Mouse (Mus musculus): ENCODE data around the gene Zfp281. TPM values are rescaled to one million over a fixed set of nuclear protein-coding genes. Genes with fewer than 3 reads are reported as not detected.
A peak's percentile ranks its signal among the peaks of the same experiment; 100 is the strongest.

Gene Zfp281
- 20.5 and 20.6 TPM in 2 replicates for polyA plus RNA-seq (2015; fragmentation: Nextera tagmentation; extraction: Ambion mirVana)

GRCm38 (mm10) chr1:136624146-136625018 lies at the start of gene Zfp281:
TSS of gene Zfp281 (plus strand) at chr1:136624901.
- peaks cover 40% of the 10 kb centered on the region for H3K4me1 ChIP-seq (replicated peaks)
- ATAC-seq (ENCODE audit: low FRiP score, low read depth): peak; percentile 99
- H3K4me3 ChIP-seq: peak within 1 kb of the TSS; percentile 62
- peaks cover 16% of the 10 kb centered on the region for H3K36me3 ChIP-seq
- H3K9me3 ChIP-seq: no peaks in the 10 kb centered on the region
- no peaks in the 10 kb centered on the region for H3K27me3 ChIP-seq
- H3K4me2 ChIP-seq: peak within 1 kb of the TSS; percentile 81
- H3K27ac ChIP-seq (replicated peaks): peak within 1 kb of the TSS; percentile 98
- WGBS: 2% methylated on average over 45 of the region's 45 CpGs
- peak within 1 kb of the TSS; percentile 97 for H3K9ac ChIP-seq

DNA sequence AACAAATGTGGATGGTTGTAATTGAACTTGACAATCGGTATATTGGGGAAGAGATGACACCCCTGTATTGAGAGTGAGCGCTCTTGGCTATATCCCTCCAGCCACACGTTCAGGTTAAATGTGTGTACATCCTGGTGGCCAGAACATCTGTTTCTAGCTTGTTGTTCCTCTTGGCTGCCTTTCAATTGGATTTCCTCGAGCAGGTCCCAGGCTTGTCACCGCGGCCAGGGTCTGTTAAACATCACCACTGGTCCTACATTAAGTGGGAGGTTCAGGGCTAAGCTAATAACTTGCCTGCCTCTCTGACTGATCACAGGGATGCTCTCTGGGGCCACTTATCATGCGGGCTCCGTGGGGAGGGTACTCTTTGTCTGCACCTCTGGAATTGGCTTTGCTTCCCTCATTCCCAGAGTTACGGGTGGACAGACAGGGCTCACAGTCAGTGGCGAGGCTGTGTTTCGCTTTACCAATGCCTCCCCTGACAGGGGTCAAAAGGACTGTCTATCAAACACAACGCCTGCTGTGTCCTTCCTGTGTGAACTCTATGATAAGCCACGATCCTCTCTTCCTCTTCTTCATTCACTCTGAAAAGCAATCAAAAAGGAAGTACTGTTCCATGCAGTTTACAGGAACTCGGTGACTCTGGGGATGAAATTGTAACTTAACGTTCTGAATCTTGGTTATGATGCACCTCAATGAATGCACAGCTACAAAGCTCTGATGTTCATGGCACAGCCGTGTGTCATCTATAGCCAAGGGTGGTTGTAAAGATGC lies 46.6 kb upstream of the Zfp281 start:
- Histone ChIP-seq H3K4me1 (replicated peaks) (0 out of 2 replicates have a peak, but pooled peaks cover 4% of the 10 kb centered on the region), H3K27ac (replicated peaks) (no peak overlapping the region), H3K9ac (no peak overlapping the region), H3K36me3 (no peaks in the 10 kb centered on the region), H3K4me2 (no peak overlapping the region), H3K9me3 (no peaks in the 10 kb centered on the region), H3K27me3 (no peaks in the 10 kb centered on the region), H3K4me3 (no peak overlapping the region)
- WGBS: 26% methylated on average over 16 of the region's 16 CpGs
- ATAC-seq (ENCODE audit: low FRiP score, low read depth): 0 out of 2 replicates have a peak, but pooled peaks have one; percentile 42

GRCm38 (mm10) chr1:136579360-136579759 lies 45.3 kb upstream of the Zfp281 start:
- Histone ChIP-seq H3K9ac (no peak overlapping the region), H3K9me3 (no peaks in the 10 kb centered on the region), H3K36me3 (no peaks in the 10 kb centered on the region), H3K27me3 (no peaks in the 10 kb centered on the region), H3K27ac (replicated peaks) (no peak overlapping the region), H3K4me3 (no peak overlapping the region), H3K4me1 (replicated peaks) (0 out of 2 replicates have a peak, but pooled peaks cover 4% of the 10 kb centered on the region), H3K4me2 (no peak overlapping the region)
- no peak for ATAC-seq (ENCODE audit: low FRiP score, low read depth)
- 89% methylated on average over 14 of the region's 14 CpGs for WGBS

DNA sequence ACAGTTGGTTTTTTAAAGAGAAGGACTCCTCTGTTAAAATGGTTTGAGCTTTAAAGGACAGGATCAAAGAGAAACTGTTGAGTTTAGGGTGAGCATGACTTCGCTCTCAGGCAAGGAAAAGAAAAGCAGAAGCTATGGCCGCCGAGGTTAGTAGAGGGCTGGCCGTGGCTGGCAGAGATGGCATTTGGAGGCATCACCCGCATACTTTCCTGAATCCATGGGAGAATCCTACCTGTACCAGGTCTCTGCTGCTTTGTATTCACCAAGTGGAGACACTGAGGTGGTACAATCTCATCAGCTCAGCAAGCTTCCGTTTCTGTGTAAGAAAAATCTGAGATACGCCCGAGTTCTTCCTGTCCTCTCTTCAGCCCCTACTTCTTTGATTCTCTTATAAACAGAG lies 44.4 kb upstream of the Zfp281 start:
- H3K9me3 ChIP-seq: no peaks in the 10 kb centered on the region
- no peaks in the 10 kb centered on the region for H3K36me3 ChIP-seq
- H3K4me3 ChIP-seq: no peak overlapping the region
- H3K27ac ChIP-seq (replicated peaks): no peak overlapping the region
- 93% methylated on average over 8 of the region's 8 CpGs for WGBS
- no peaks in the 10 kb centered on the region for H3K27me3 ChIP-seq
- no peak for ATAC-seq (ENCODE audit: low FRiP score, low read depth)
- H3K4me1 ChIP-seq (replicated peaks): 0 out of 2 replicates have a peak, but pooled peaks cover 4% of the 10 kb centered on the region
- no peak overlapping the region for H3K4me2 ChIP-seq
- no peak overlapping the region for H3K9ac ChIP-seq

GRCm38 (mm10) chr1:136581841-136582240 lies 42.9 kb upstream of the Zfp281 start:
- no peaks in the 10 kb centered on the region for H3K27me3 ChIP-seq
- ATAC-seq (ENCODE audit: low FRiP score, low read depth): no peak
- no peaks in the 10 kb centered on the region for H3K36me3 ChIP-seq
- no peaks in the 10 kb centered on the region for H3K9me3 ChIP-seq
- 0 out of 2 replicates have a peak, but pooled peaks cover 4% of the 10 kb centered on the region for H3K4me1 ChIP-seq (replicated peaks)
- H3K4me2 ChIP-seq: no peak overlapping the region
- 90% methylated on average over 8 of the region's 8 CpGs for WGBS
- H3K4me3 ChIP-seq: no peak overlapping the region
- H3K9ac ChIP-seq: no peak overlapping the region
- no peak overlapping the region for H3K27ac ChIP-seq (replicated peaks)

DNA sequence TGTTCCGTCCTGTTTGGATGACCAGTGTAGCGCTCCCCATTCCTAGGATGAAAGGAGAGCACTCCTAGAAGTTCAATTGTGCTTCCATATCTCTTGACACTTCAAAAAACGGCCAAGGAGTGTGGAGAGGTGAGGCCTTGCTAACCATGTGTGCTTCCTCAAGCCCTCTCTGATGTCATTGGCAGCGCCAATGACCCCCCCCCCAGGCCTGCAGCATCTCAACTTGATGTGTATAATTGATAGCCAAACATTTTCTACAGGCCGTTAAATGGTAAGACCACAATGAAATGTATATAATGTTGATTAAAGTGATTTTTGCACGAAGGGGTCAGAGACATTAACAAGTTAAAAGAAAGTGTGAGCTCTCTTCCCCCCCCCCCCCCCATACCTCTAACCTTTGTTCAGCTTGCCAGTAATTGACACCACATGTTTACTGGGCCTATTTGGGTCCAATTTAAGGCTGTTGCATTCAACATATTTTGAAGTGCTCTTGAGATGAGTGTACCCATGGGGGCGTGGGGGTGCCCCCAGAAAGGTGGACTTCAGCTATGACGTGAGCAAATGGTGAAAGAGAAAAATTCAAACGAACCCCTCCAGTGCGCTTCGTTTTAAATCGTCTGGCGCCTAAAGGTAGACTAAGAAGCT lies 36.8 kb upstream of the Zfp281 start:
- H3K36me3 ChIP-seq: no peaks in the 10 kb centered on the region
- no peaks in the 10 kb centered on the region for H3K27me3 ChIP-seq
- no peak for ATAC-seq (ENCODE audit: low FRiP score, low read depth)
- WGBS: 85% methylated on average over 13 of the region's 13 CpGs
- no peak overlapping the region for H3K9ac ChIP-seq
- no peak overlapping the region for H3K4me3 ChIP-seq
- no peaks in the 10 kb centered on the region for H3K9me3 ChIP-seq
- no peak overlapping the region for H3K27ac ChIP-seq (replicated peaks)
- H3K4me1 ChIP-seq (replicated peaks): peaks cover 10% of the 10 kb centered on the region; the same call in 1 of the 2 replicates
- no peak overlapping the region for H3K4me2 ChIP-seq

DNA sequence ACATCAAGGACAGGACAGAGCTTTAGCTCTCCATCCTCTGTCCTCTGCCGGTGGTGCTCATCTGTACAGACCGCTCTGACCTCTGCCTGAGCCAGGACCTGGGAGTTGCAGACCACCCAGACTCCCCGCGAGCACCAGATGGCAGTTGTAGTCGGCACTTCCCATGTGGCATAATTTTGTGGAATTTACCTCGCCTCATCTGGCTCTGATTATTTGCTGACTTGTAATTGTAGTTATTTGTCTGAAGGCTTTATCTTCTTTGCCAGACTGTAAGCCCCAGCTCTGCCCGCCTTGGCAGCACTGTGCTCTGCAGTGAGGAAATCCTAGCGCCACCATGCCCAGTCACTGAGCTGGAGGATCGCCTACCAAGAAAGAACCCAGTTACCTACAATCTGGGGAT lies 35.8 kb upstream of the Zfp281 start:
- Histone ChIP-seq H3K9ac (no peak overlapping the region), H3K27me3 (no peaks in the 10 kb centered on the region), H3K27ac (replicated peaks) (no peak overlapping the region), H3K4me2 (peak overlapping the region; percentile 48), H3K9me3 (no peaks in the 10 kb centered on the region), H3K4me1 (replicated peaks) (peaks cover 10% of the 10 kb centered on the region; the same call in 1 of the 2 replicates), H3K36me3 (no peaks in the 10 kb centered on the region), H3K4me3 (peak overlapping the region; percentile 15; the same call in 1 of the 2 replicates)
- ATAC-seq (ENCODE audit: low FRiP score, low read depth): no peak
- 17% methylated on average over 9 of the region's 9 CpGs for WGBS

DNA sequence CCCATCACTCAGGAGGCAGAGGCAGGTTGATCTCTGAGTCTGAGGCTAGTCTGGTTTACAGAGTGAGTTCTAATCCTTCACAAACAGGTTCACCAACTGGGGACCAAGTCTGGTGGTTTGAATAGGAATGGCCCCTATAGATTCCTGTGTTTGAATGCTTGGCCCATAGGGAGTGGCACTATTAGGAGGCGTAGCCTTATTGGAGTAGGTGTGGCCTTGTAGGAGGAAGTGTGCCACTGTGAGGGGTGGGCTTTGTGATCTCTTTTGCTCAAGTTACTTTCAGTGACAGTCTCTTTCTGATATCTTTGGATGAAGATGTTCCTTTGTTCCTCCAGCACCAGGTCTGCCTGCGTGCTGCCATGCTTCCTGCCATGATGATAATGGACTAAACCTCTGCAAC lies 32.0 kb upstream of the Zfp281 start:
- ATAC-seq (ENCODE audit: low FRiP score, low read depth): no peak
- Histone ChIP-seq H3K27me3 (no peaks in the 10 kb centered on the region), H3K36me3 (no peaks in the 10 kb centered on the region), H3K9me3 (no peaks in the 10 kb centered on the region), H3K27ac (replicated peaks) (no peak overlapping the region), H3K4me1 (replicated peaks) (peaks cover 10% of the 10 kb centered on the region; the same call in 1 of the 2 replicates), H3K9ac (no peak overlapping the region), H3K4me2 (no peak overlapping the region), H3K4me3 (no peak overlapping the region)
- WGBS: 100% methylated on average over 2 of the region's 2 CpGs

DNA sequence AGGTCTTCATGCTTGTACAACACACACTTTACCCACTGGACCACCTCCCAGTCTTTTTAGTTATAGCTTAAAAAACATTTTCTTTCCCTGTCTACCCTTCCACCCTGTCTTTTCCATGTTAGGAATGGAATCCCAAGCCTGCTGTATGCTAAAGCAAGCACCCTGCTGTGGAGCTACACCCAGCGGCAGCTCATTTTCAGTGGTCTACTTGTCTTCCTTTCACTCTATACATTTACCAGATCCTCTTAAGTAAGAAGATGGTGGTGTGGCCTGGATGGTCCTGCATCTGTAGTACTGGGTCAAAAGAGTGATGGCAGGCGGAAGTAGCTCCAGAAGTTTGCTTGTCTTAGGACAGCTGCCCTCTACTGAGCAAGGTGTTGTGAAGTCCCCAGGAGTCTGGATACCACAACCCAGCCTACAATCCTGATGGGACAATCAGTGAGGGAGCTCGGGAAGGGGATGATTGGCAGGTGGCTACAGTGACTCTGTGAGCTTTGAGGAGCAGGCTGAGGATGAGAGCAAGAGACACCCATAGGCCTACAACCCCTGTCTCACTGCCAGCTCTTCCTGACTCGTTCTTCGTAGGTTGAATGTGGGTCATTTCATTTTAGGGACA lies 30.4 kb upstream of the Zfp281 start:
- no peak overlapping the region for H3K27ac ChIP-seq (replicated peaks)
- no peak overlapping the region for H3K4me2 ChIP-seq
- no peaks in the 10 kb centered on the region for H3K27me3 ChIP-seq
- H3K4me3 ChIP-seq: no peak overlapping the region
- no peaks in the 10 kb centered on the region for H3K36me3 ChIP-seq
- no peak overlapping the region for H3K9ac ChIP-seq
- peaks cover 2% of the 10 kb centered on the region; the same call in 1 of the 2 replicates for H3K4me1 ChIP-seq (replicated peaks)
- no peaks in the 10 kb centered on the region for H3K9me3 ChIP-seq
- 88% methylated on average over 5 of the region's 5 CpGs for WGBS
- no peak for ATAC-seq (ENCODE audit: low FRiP score, low read depth)

DNA sequence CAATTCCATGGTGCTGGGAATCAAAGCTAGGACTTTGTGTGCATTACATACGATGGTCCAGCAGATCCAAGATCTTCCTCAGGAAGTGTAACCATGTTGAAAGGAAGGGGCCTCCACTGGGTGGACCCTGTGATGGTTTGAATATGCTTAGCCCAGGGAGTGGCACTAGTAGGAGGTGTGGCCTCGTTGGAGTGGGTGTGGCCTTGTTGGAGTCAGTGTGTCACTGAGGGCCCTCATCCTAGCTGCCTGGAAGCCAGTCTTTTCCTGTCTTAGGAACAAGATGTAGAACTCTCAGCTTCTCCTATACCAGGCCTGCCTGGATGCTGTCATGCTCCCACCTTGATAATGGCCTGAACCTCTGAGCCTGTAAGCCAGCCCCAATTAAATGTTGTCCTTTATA lies 27.9 kb upstream of the Zfp281 start:
- H3K27me3 ChIP-seq: no peaks in the 10 kb centered on the region
- no peak for ATAC-seq (ENCODE audit: low FRiP score, low read depth)
- H3K36me3 ChIP-seq: no peaks in the 10 kb centered on the region
- H3K4me3 ChIP-seq: no peak overlapping the region
- H3K9me3 ChIP-seq: no peaks in the 10 kb centered on the region
- no peak overlapping the region for H3K9ac ChIP-seq
- no peaks in the 10 kb centered on the region for H3K4me1 ChIP-seq (replicated peaks)
- no peak overlapping the region for H3K27ac ChIP-seq (replicated peaks)
- no peak overlapping the region for H3K4me2 ChIP-seq
- 85% methylated on average over 2 of the region's 2 CpGs for WGBS

GRCm38 (mm10) chr1:136598286-136598685 lies 26.4 kb upstream of the Zfp281 start:
- Histone ChIP-seq H3K4me3 (no peak overlapping the region), H3K9ac (no peak overlapping the region), H3K36me3 (no peaks in the 10 kb centered on the region), H3K4me1 (replicated peaks) (no peaks in the 10 kb centered on the region), H3K4me2 (no peak overlapping the region), H3K27me3 (no peaks in the 10 kb centered on the region), H3K27ac (replicated peaks) (no peak overlapping the region), H3K9me3 (no peaks in the 10 kb centered on the region)
- WGBS: 74% methylated on average over 5 of the region's 5 CpGs
- no peak for ATAC-seq (ENCODE audit: low FRiP score, low read depth)

Data from hindbrain, embryonic 15.5 days (tissue).